Mouse (Mus musculus) myocyte (in vitro differentiated cells): ENCODE data around the gene Pphln1.

Experiments used
- MYOD1 ChIP-seq, 3 experiments: IDR thresholded peaks; one replicate each; pipeline ENCODE4 v1.6.1; 2011; ENCODE audit warnings: control low read depth in 2 of 3, low read depth in 2 of 3, mild to moderate bottlenecking in 2 of 3, moderate library complexity in 1 of 3; ENCODE audit not compliant: insufficient read length in 2 of 3, control insufficient read depth in 1 of 3
- POLR2A ChIP-seq: IDR thresholded peaks from one replicate; pipeline ENCODE4 v1.6.1; 2011; ENCODE audit warnings: low read depth, mild to moderate bottlenecking, control low read depth, moderate library complexity; ENCODE audit not compliant: insufficient read length

GRCm38 (mm10) chr15:93536191-93536590 is 138.0 kb downstream of the Pphln1 start:
- TF ChIP-seq MYOD1 (IDR thresholded peaks at IDR 0.05; ENCODE audit: control insufficient read depth in 1 of 3, insufficient read length in 2 of 3, low read depth in 2 of 3) (no peak), POLR2A (no peak)
